Mouse (Mus musculus) cortical plate, adult 2 months (tissue): ENCODE data around the gene Acer1.

ENCODE experiments used
- CTCF ChIP-seq: fragments of 200-500 bp; IDR thresholded peaks from 2 replicates; pipeline ENCODE4 v1.5.1; 2011; ENCODE audit warnings: mild to moderate bottlenecking, control low read depth, low read length; ENCODE audit not compliant: insufficient read depth; ENCODE audit errors: extremely low read depth
- POLR2A ChIP-seq: fragments of 200-500 bp; IDR thresholded peaks from 2 replicates; pipeline ENCODE4 v1.6.1; 2011; ENCODE audit warnings: mild to moderate bottlenecking, low read length, control low read depth; ENCODE audit not compliant: insufficient read depth; ENCODE audit errors: extremely low read depth

GRCm38 (mm10) chr17:56958667-56959066, 23.3 kb downstream of the Acer1 start:
- TF ChIP-seq CTCF: no peak
- no peak for TF ChIP-seq POLR2A
